Mouse (Mus musculus) intestine, embryonic 14.5 days (tissue): ENCODE measurements around the gene Stfa3. TPM values are rescaled to one million over a fixed set of nuclear protein-coding genes. Genes with fewer than 3 reads are reported as not detected.
"Not testable (repeated sequence)": the region's sequence is repeated elsewhere in the genome, so short reads cannot be mapped to it uniquely, and the experiment has no call there.

Experiments
- ATAC-seq: fragments of 200-750 bp; cut with Nextera tagmentation; replicated peaks from 2 replicates; pipeline ENCODE4 v1.8.0; 2017; ENCODE audit warnings: low read depth, moderate number of reproducible peaks, moderate TSS enrichment, moderate library complexity; ENCODE audit not compliant: low FRiP score, low TSS enrichment
- DNase-seq: peaks from one replicate; pipeline ENCODE4 v3.0.0-alpha.2; 2018; ENCODE audit warnings: low spot score
- H3K27ac ChIP-seq: fragments of 300-500 bp; sonication (generic); 2 replicates; pipeline ENCODE4 v1.5.1; 2014; ENCODE audit warnings: low read depth, mild to moderate bottlenecking, control low read depth
- H3K27me3 ChIP-seq: fragments of 300-500 bp; sonication (generic); replicated peaks from 2 replicates; pipeline ENCODE4 v1.6.1; 2014; ENCODE audit warnings: low read length, control low read depth; ENCODE audit not compliant: control insufficient read depth, insufficient read depth
- H3K36me3 ChIP-seq: fragments of 300-500 bp; sonication (generic); 2 replicates; pipeline ENCODE4 v1.6.1; 2014; ENCODE audit warnings: low read length, control low read depth; ENCODE audit not compliant: control insufficient read depth, insufficient read depth
- H3K4me1 ChIP-seq: fragments of 300-500 bp; sonication (generic); replicated peaks from 2 replicates; pipeline ENCODE4 v1.6.1; 2014; ENCODE audit warnings: low read length, control low read depth, mixed read lengths; ENCODE audit not compliant: control insufficient read depth, insufficient read depth
- H3K4me2 ChIP-seq: fragments of 300-500 bp; sonication (generic); 2 replicates; pipeline ENCODE4 v1.6.1; 2014; ENCODE audit warnings: low read length
- H3K4me3 ChIP-seq: fragments of 300-500 bp; sonication (generic); 2 replicates; pipeline ENCODE4 v1.5.1; 2014; ENCODE audit warnings: low read depth, low read length, control low read depth, mixed read lengths
- H3K9ac ChIP-seq: fragments of 300-500 bp; sonication (generic); 2 replicates; pipeline ENCODE4 v1.6.1; 2014; ENCODE audit warnings: mild to moderate bottlenecking, low read length
- H3K9me3 ChIP-seq: fragments of 300-500 bp; sonication (generic); 2 replicates; pipeline ENCODE4 v1.6.1; 2016; ENCODE audit warnings: low read length, control low read depth; ENCODE audit not compliant: control insufficient read depth
- WGBS: fragments of 180-500 bp; shearing (Covaris S2); extraction: QIAGEN DNeasy Blood & Tissue Kit; methylation state at CpG from one replicate; pipeline ENCODE4 v1.1.7; 2014; 5-methylcytosine and 5-hydroxymethylcytosine counted together
- polyA plus RNA-seq: library from polyadenylated mRNA; unstranded; fragments of >200 nt; fragmentation: Nextera tagmentation; extraction: Ambion mirVana; gene quantifications from 2 replicates; pipeline ENCODE4 v1.2.1, GENCODE M21; 2014

Gene Stfa3
- polyA plus RNA-seq, 1 experiment from 2014 or later: 0.53 TPM

GRCm38 (mm10) chr16:36469955-36470478, 14.8 kb upstream of the Stfa3 start:
- no peaks in the 10 kb centered on the region for H3K36me3 ChIP-seq
- no peak overlapping the region for H3K27ac ChIP-seq
- DNase-seq (no peak), ATAC-seq (no peak)
- H3K4me1 ChIP-seq: no peaks in the 10 kb centered on the region
- H3K9me3 ChIP-seq: no peaks in the 10 kb centered on the region
- no peak overlapping the region for H3K4me3 ChIP-seq
- H3K9ac ChIP-seq: no peak overlapping the region
- H3K27me3 ChIP-seq: no peaks in the 10 kb centered on the region
- 8% methylated on average over 2 of the region's 2 CpGs for WGBS
- no peak overlapping the region for H3K4me2 ChIP-seq

DNA sequence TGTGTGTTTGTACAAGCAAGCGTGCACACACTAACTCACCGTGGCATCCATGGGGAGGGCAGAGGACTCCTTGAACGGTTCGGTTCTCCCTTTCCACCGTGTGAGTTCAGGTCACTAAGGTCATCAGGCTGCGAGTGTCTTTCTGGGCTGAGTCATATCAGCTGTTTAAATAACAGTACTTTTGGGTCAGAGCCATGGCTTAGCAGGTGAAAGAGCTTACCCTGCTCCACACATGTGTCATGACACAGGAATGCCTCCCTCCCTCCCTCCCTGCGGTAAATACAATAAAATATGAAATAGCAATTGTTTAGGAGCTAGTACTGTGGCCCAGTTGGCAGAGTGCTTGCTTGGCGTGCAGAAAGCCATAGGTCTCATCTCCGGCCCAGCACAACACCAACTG, 14.2 kb upstream of the Stfa3 start:
- Histone ChIP-seq H3K27ac (no peak overlapping the region), H3K4me2 (no peak overlapping the region), H3K4me1 (no peaks in the 10 kb centered on the region), H3K9ac (no peak overlapping the region), H3K9me3 (no peaks in the 10 kb centered on the region), H3K4me3 (no peak overlapping the region), H3K27me3 (no peaks in the 10 kb centered on the region), H3K36me3 (no peaks in the 10 kb centered on the region)
- ATAC-seq (no peak), DNase-seq (no peak)
- WGBS: 79% methylated on average over 9 of the region's 9 CpGs

GRCm38 (mm10) chr16:36468862-36469261, 13.7 kb upstream of the Stfa3 start:
- Histone ChIP-seq H3K9ac (no peak overlapping the region), H3K27me3 (no peaks in the 10 kb centered on the region), H3K4me3 (no peak overlapping the region), H3K36me3 (no peaks in the 10 kb centered on the region), H3K4me2 (no peak overlapping the region), H3K27ac (no peak overlapping the region), H3K4me1 (no peaks in the 10 kb centered on the region), H3K9me3 (no peaks in the 10 kb centered on the region)
- WGBS: 68% methylated on average over 4 of the region's 4 CpGs
- DNase-seq (no peak), ATAC-seq (no peak)

DNA sequence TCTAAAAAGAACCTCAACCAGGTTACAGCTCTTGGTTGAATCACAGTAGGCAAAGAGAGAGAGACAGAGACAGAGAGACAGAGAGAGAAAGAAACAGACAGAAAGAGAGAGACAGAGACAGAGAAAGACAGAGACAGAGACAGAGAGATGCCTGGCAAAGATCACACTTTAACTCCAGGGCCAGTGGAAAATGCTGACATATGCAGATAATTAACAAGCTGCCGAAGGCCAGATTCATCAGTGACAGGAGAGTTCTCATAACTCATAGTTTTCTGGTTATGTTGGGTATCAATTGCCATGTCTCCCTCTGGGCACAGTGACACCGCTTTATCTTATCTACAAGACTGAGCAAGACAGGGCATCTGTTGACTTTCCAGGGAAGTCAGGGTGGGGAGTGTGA, 12.7 kb upstream of the Stfa3 start:
- H3K9me3 ChIP-seq: no peaks in the 10 kb centered on the region
- 71% methylated on average over 2 of the region's 2 CpGs for WGBS
- H3K27ac ChIP-seq: no peak overlapping the region
- H3K4me3 ChIP-seq: no peak overlapping the region
- H3K36me3 ChIP-seq: no peaks in the 10 kb centered on the region
- DNase-seq: no peak
- no peaks in the 10 kb centered on the region for H3K27me3 ChIP-seq
- no peak for ATAC-seq
- no peaks in the 10 kb centered on the region for H3K4me1 ChIP-seq
- H3K4me2 ChIP-seq: no peak overlapping the region
- H3K9ac ChIP-seq: no peak overlapping the region

DNA sequence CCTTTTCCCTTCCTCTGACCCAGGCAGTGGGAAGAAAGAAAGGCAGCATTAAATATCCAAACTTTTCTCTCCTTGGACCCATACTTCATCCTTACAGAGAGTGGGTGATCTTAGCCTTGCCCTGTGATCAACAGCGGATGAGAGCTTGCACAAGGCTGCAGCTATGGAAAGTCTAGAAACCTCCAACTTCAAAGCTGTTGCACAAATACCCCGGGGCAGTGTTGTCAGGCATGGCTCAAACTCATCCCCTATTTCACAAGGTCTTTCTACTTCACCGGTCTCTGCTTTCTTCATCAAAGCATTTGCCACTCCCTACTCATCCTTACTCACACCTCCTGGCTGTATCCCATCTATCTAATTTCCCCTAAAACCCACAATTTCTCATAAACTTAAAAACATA, 10.2 kb upstream of the Stfa3 start:
- no peaks in the 10 kb centered on the region for H3K27me3 ChIP-seq
- H3K9me3 ChIP-seq: no peaks in the 10 kb centered on the region
- no peak overlapping the region for H3K4me2 ChIP-seq
- no peak overlapping the region for H3K9ac ChIP-seq
- H3K4me3 ChIP-seq: no peak overlapping the region
- no peak overlapping the region for H3K27ac ChIP-seq
- WGBS: 79% methylated on average over 3 of the region's 3 CpGs
- H3K4me1 ChIP-seq: no peaks in the 10 kb centered on the region
- no peak for ATAC-seq
- DNase-seq: no peak
- H3K36me3 ChIP-seq: no peaks in the 10 kb centered on the region

- Histone ChIP-seq H3K27ac (no peak overlapping the region), H3K27me3 (no peaks in the 10 kb centered on the region), H3K4me2 (no peak overlapping the region), H3K9me3 (no peaks in the 10 kb centered on the region), H3K9ac (no peak overlapping the region), H3K4me3 (no peak overlapping the region), H3K36me3 (no peaks in the 10 kb centered on the region), H3K4me1 (no peaks in the 10 kb centered on the region)
- ATAC-seq (no peak), DNase-seq (no peak)
- 68% methylated on average over 4 of the region's 4 CpGs for WGBS
Measured at GRCm38 (mm10) chr16:36464076-36464475, 8.9 kb upstream of the Stfa3 start.

- 42% methylated on average over 2 of the region's 2 CpGs for WGBS
- no peak overlapping the region for H3K27ac ChIP-seq
- no peak for DNase-seq
Measured at GRCm38 (mm10) chr16:36460426-36460825, 5.2 kb upstream of the Stfa3 start.

GRCm38 (mm10) chr16:36420979-36421378, 34.2 kb downstream of the Stfa3 start:
- H3K4me3 ChIP-seq, H3K36me3 ChIP-seq, H3K27me3 ChIP-seq, H3K27ac ChIP-seq, H3K4me2 ChIP-seq, H3K9ac ChIP-seq, ATAC-seq, H3K4me1 ChIP-seq, DNase-seq, H3K9me3 ChIP-seq: not testable (repeated sequence)
- 70% methylated on average over 1 of the region's 1 CpGs for WGBS

More at GRCm38 (mm10) chr16:36460426-36460825, 5.2 kb upstream of the Stfa3 start:
- H3K36me3 ChIP-seq: no peaks in the 10 kb centered on the region
- no peaks in the 10 kb centered on the region for H3K4me1 ChIP-seq
- no peaks in the 10 kb centered on the region for H3K9me3 ChIP-seq
- no peak overlapping the region for H3K4me2 ChIP-seq
- no peak overlapping the region for H3K9ac ChIP-seq
- ATAC-seq: no peak
- no peak overlapping the region for H3K4me3 ChIP-seq
- H3K27me3 ChIP-seq: no peaks in the 10 kb centered on the region

DNA sequence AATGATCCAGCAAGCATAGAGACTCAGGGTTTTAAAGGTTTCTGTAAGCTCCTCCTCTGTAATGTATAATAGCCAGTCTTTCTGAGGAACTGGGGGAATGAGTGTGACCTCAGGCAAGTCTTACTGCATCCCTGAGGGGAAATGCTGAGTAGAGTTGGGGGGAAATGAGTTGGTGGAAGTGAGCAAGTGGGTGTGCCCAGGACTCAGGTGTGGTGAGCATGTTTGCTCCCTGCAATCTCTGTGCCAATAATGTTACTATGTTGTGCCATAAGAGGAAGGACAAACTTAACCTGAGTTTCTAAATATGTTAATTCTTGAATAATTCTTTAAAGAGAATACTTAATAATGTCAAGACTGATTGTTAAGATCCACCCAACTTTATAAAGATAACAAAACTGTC, 46.8 kb downstream of the Stfa3 start, which contains the start of gene Stfa2:
Stfa2 (minus strand) TSS at position 101 of the 400 bp plus-strand sequence.
- no peaks in the 10 kb centered on the region for H3K27me3 ChIP-seq
- H3K4me3 ChIP-seq: no peak within 1 kb of the TSS
- H3K36me3 ChIP-seq: no peaks in the 10 kb centered on the region
- H3K27ac ChIP-seq: no peak within 1 kb of the TSS
- H3K9me3 ChIP-seq: no peaks in the 10 kb centered on the region
- no peak for ATAC-seq
- DNase-seq: no peak
- H3K9ac ChIP-seq: no peak within 1 kb of the TSS
- no peaks in the 10 kb centered on the region for H3K4me1 ChIP-seq
- H3K4me2 ChIP-seq: no peak within 1 kb of the TSS
